Mouse (Mus musculus) limb, embryonic 11.5 days (tissue): ENCODE measurements around the gene Iqsec2. TPM values are rescaled to one million over a fixed set of nuclear protein-coding genes. Genes with fewer than 3 reads are reported as not detected.

Source experiments
- ATAC-seq: fragments of 200-750 bp; cut with Nextera tagmentation; 2 replicates; pipeline ENCODE4 v1.8.0; 2017; ENCODE audit warnings: low read depth; ENCODE audit not compliant: insufficient number of reproducible peaks, low FRiP score, low TSS enrichment
- DNase-seq: peaks from one replicate; pipeline ENCODE4 v3.0.0-alpha.2; 2015; ENCODE audit warnings: low spot score
- H3K27ac ChIP-seq: fragments of 300-500 bp; sonication (generic); replicated peaks from 2 replicates; pipeline ENCODE4 v1.5.1; 2014; ENCODE audit warnings: low read depth, mild to moderate bottlenecking, low read length
- H3K27me3 ChIP-seq: fragments of 300-500 bp; sonication (generic); 2 replicates; pipeline ENCODE4 v1.6.1; 2014; ENCODE audit warnings: mild to moderate bottlenecking, low read length, mixed read lengths; ENCODE audit not compliant: control insufficient read depth, insufficient read depth
- H3K36me3 ChIP-seq: fragments of 300-500 bp; sonication (generic); 2 replicates; pipeline ENCODE4 v1.6.1; 2014; ENCODE audit warnings: mild to moderate bottlenecking, low read length, moderate library complexity, mixed read lengths; ENCODE audit not compliant: control insufficient read depth, insufficient read depth
- H3K4me1 ChIP-seq: fragments of 300-500 bp; sonication (generic); 2 replicates; pipeline ENCODE4 v1.6.1; 2014; ENCODE audit warnings: low read length, mixed read lengths; ENCODE audit not compliant: control insufficient read depth, insufficient read depth
- H3K4me2 ChIP-seq: fragments of 300-500 bp; sonication (generic); 2 replicates; pipeline ENCODE4 v1.6.1; 2014; ENCODE audit warnings: low read depth, mild to moderate bottlenecking, moderate library complexity; ENCODE audit not compliant: severe bottlenecking
- H3K4me3 ChIP-seq: fragments of 300-500 bp; sonication (generic); 2 replicates; pipeline ENCODE4 v1.5.1; 2014; ENCODE audit warnings: low read depth, low read length
- H3K9ac ChIP-seq: fragments of 300-500 bp; sonication (generic); 2 replicates; pipeline ENCODE4 v1.6.1; 2014; ENCODE audit warnings: mild to moderate bottlenecking, low read length
- H3K9me3 ChIP-seq: fragments of 300-500 bp; sonication (generic); 2 replicates; pipeline ENCODE4 v1.6.1; 2016; ENCODE audit warnings: low read length; ENCODE audit not compliant: control insufficient read depth
- WGBS: fragments of 180-500 bp; shearing (Covaris S2); extraction: QIAGEN DNeasy Blood & Tissue Kit; methylation state at CpG from one replicate; pipeline ENCODE4 v1.1.7; 2014; 5-methylcytosine and 5-hydroxymethylcytosine counted together
- polyA plus RNA-seq: library from polyadenylated mRNA; unstranded; fragments of >200 nt; fragmentation: Nextera tagmentation; extraction: Ambion mirVana; gene quantifications from 2 replicates; pipeline ENCODE4 v1.2.1, GENCODE M21; 2014

The Iqsec2 gene
- polyA plus RNA-seq, 1 experiment from 2014 or later, result 1.5 TPM

- Histone ChIP-seq H3K4me1 (no peaks in the 10 kb centered on the region), H3K27ac (no peak overlapping the region), H3K4me2 (no peak overlapping the region), H3K9ac (no peak overlapping the region), H3K27me3 (peaks cover 22% of the 10 kb centered on the region; the same call in 1 of the 2 replicates), H3K9me3 (no peaks in the 10 kb centered on the region), H3K36me3 (no peaks in the 10 kb centered on the region), H3K4me3 (no peak overlapping the region)
- ATAC-seq (0 out of 2 replicates have a peak, but pooled peaks have one; percentile 26), DNase-seq (peak; percentile 22)
- WGBS, result 68% methylated on average over 6 of the region's 6 CpGs
Observed at GRCm38 (mm10) chrX:152171041-152172026, 27.3 kb downstream of the Iqsec2 start.

- Histone ChIP-seq H3K4me1 (no peaks in the 10 kb centered on the region), H3K4me2 (no peak overlapping the region), H3K9me3 (no peaks in the 10 kb centered on the region), H3K27ac (no peak overlapping the region), H3K27me3 (peaks cover 19% of the 10 kb centered on the region; the same call in 1 of the 2 replicates), H3K36me3 (no peaks in the 10 kb centered on the region), H3K9ac (no peak overlapping the region), H3K4me3 (no peak overlapping the region)
- DNase-seq, result no peak
- ATAC-seq, result no peak
- 33% methylated on average over 3 of the region's 3 CpGs for WGBS
Observed at GRCm38 (mm10) chrX:152172487-152172935, 28.4 kb downstream of the Iqsec2 start.

GRCm38 (mm10) chrX:152175284-152175683 lies 31.2 kb downstream of the Iqsec2 start:
- no peak for ATAC-seq
- Histone ChIP-seq H3K4me2 (no peak overlapping the region), H3K27me3 (peaks cover 19% of the 10 kb centered on the region; the same call in 1 of the 2 replicates), H3K9ac (no peak overlapping the region), H3K9me3 (no peaks in the 10 kb centered on the region), H3K4me3 (no peak overlapping the region), H3K27ac (no peak overlapping the region), H3K36me3 (no peaks in the 10 kb centered on the region), H3K4me1 (no peaks in the 10 kb centered on the region)
- peak; percentile 52 for DNase-seq
- WGBS, result 16% methylated on average over 3 of the region's 3 CpGs

GRCm38 (mm10) chrX:152177897-152178296 lies 33.8 kb downstream of the Iqsec2 start:
- DNase-seq (no peak), ATAC-seq (no peak)
- Histone ChIP-seq H3K27ac (no peak overlapping the region), H3K4me1 (no peaks in the 10 kb centered on the region), H3K9ac (no peak overlapping the region), H3K4me2 (no peak overlapping the region), H3K9me3 (no peaks in the 10 kb centered on the region), H3K4me3 (no peak overlapping the region), H3K27me3 (peaks cover 14% of the 10 kb centered on the region; the same call in 1 of the 2 replicates), H3K36me3 (no peaks in the 10 kb centered on the region)
- WGBS, result 95% methylated on average over 2 of the region's 2 CpGs

GRCm38 (mm10) chrX:152178843-152179545 lies 34.9 kb downstream of the Iqsec2 start:
- Histone ChIP-seq H3K4me1 (no peaks in the 10 kb centered on the region), H3K9ac (no peak overlapping the region), H3K27me3 (peaks cover 14% of the 10 kb centered on the region; the same call in 1 of the 2 replicates), H3K4me2 (peak overlapping the region; percentile 17; the same call in 1 of the 2 replicates), H3K27ac (no peak overlapping the region), H3K9me3 (no peaks in the 10 kb centered on the region), H3K4me3 (no peak overlapping the region), H3K36me3 (no peaks in the 10 kb centered on the region)
- 56% methylated on average over 8 of the region's 8 CpGs for WGBS
- peak; percentile 57; the same call in 1 of the 2 replicates for ATAC-seq
- peak; percentile 25 for DNase-seq

- ATAC-seq (no peak), DNase-seq (no peak)
- no peak overlapping the region for H3K27ac ChIP-seq
- no peak overlapping the region for H3K4me2 ChIP-seq
- H3K27me3 ChIP-seq, result peaks cover 14% of the 10 kb centered on the region; the same call in 1 of the 2 replicates
- WGBS, result 71% methylated on average over 7 of the region's 7 CpGs
- no peaks in the 10 kb centered on the region for H3K36me3 ChIP-seq
- no peak overlapping the region for H3K4me3 ChIP-seq
- no peaks in the 10 kb centered on the region for H3K4me1 ChIP-seq
- H3K9ac ChIP-seq, result no peak overlapping the region
- no peaks in the 10 kb centered on the region for H3K9me3 ChIP-seq
Observed at GRCm38 (mm10) chrX:152179670-152180656, 35.9 kb downstream of the Iqsec2 start.

GRCm38 (mm10) chrX:152187151-152187550 lies 43.1 kb downstream of the Iqsec2 start:
- DNase-seq (no peak), ATAC-seq (no peak)
- Histone ChIP-seq H3K9me3 (no peaks in the 10 kb centered on the region), H3K4me3 (no peak overlapping the region), H3K4me2 (no peak overlapping the region), H3K27ac (no peak overlapping the region), H3K4me1 (no peaks in the 10 kb centered on the region), H3K27me3 (0 out of 2 replicates have a peak, but pooled peaks cover 13% of the 10 kb centered on the region), H3K36me3 (no peaks in the 10 kb centered on the region), H3K9ac (no peak overlapping the region)
